Mouse (Mus musculus): ENCODE data around the gene Odaph. TPM values are rescaled to one million over a fixed set of nuclear protein-coding genes. Genes with fewer than 3 reads are reported as not detected.
"Not testable (repeated sequence)": the region's sequence is repeated elsewhere in the genome, so short reads cannot be mapped to it uniquely, and the experiment has no call there.

Gene Odaph
- not detected in 2 replicates for polyA plus RNA-seq (2016; fragmentation: Nextera tagmentation; extraction: Ambion mirVana)

DNA sequence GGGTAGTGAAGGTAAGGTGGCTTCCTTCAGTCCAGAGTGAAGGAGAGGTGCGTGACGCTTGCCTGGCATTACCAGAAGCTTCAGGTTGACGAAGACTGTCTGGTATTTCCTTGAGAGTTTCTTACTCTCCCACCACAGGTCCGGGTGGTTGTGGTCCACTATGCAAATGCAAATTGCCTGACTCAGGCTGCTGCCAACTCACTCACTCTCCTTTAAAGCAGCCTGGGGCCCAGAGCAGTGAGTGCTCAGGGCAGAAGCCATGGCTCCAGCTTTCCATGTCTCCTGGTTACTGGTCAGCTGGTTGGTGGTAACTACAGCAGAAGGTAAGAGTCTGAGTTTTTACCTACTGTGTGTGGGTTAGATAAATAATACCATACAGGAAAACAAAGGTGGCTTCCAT is at the start of gene Odaph:
Gene Odaph, plus strand, starts transcription at position 240 of the 400 bp plus-strand sequence.
- Histone ChIP-seq H3K4me1 (no peaks in the 10 kb centered on the region), H3K4me2 (replicated peaks) (no peak within 1 kb of the TSS), H3K36me3 (no peaks in the 10 kb centered on the region), H3K27me3 (no peaks in the 10 kb centered on the region), H3K27ac (no peak within 1 kb of the TSS), H3K9me3 (replicated peaks) (no peaks in the 10 kb centered on the region), H3K4me3 (no peak within 1 kb of the TSS), H3K9ac (no peak within 1 kb of the TSS)
- WGBS: 64% methylated on average over 4 of the region's 4 CpGs
- no peak for ATAC-seq (ENCODE audit: low FRiP score)

DNA sequence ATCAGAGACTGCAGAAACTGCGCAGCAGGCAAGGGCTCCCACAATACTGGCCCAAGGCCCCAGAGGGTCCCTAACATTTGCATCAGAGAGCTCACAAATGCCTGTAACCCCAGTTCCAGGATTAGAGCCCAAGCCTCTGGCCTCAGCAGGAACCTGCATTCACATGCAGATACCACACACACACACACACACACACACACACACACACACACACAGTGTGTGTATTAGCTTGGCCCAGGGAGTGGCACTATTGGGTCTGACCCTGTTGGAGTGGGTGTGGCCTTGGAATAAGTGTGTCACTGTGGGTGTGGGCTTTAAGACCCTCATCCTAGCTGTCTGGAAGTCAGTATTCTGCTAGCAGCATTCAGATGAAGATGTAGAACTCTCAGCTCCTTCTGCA is 41.7 kb upstream of the Odaph start:
- not testable (repeated sequence) for H3K9me3 ChIP-seq (replicated peaks); H3K4me1 ChIP-seq; H3K4me3 ChIP-seq; H3K27me3 ChIP-seq; H3K9ac ChIP-seq; H3K4me2 ChIP-seq (replicated peaks); H3K27ac ChIP-seq
- 0 out of 2 replicates have a peak, but pooled peaks have one; percentile 22 for ATAC-seq (ENCODE audit: low FRiP score)
- 62% methylated on average over 1 of the region's 1 CpGs for WGBS
- H3K36me3 ChIP-seq: peaks cover 28% of the 10 kb centered on the region

DNA sequence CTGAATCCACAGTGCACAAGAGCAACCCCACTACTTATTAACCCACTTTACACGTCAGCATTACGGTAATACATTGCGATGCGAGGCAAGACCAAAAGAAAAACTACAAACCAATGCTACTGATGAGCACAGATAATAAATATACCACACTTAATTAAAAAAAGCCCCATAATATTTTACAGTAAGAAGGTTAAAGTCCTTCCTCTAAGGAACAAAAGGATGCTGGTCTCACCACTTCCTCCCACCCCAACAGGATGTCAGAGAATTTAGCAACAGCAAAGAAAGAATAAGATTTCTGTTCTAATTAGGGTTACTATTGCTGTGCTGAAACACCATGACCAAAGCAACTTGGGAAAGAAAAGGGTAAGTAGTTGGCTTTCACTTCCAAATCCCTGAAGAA is 40.3 kb upstream of the Odaph start:
- Histone ChIP-seq H3K4me1 (no peaks in the 10 kb centered on the region), H3K4me3 (no peak overlapping the region), H3K27ac (no peak overlapping the region), H3K27me3 (no peaks in the 10 kb centered on the region), H3K9ac (no peak overlapping the region), H3K9me3 (replicated peaks) (no peaks in the 10 kb centered on the region), H3K36me3 (peaks cover 35% of the 10 kb centered on the region), H3K4me2 (replicated peaks) (no peak overlapping the region)
- WGBS: 98% methylated on average over 4 of the region's 4 CpGs
- no peak for ATAC-seq (ENCODE audit: low FRiP score)

DNA sequence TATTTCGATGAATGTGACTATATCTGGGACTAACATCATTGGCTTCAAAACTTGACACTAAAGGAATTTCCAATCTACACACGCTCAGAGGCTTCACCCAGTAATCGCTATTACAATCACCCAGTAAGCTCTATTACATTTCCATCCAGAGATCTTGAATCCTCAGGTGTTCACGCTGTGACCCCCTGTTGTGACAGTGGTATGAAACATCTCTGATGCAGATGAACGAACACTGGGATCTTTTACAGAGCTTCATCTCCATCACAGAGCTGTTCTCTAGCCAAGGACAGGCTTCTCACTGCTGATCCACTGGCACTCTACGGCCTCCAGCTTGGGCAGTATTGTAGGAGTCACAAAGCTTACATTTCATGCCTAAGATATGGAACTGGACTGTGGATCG is 37.8 kb upstream of the Odaph start:
- 91% methylated on average over 7 of the region's 7 CpGs for WGBS
- no peak overlapping the region for H3K27ac ChIP-seq
- no peaks in the 10 kb centered on the region for H3K27me3 ChIP-seq
- H3K4me3 ChIP-seq: no peak overlapping the region
- no peak overlapping the region for H3K4me2 ChIP-seq (replicated peaks)
- H3K36me3 ChIP-seq: peaks cover 45% of the 10 kb centered on the region
- no peaks in the 10 kb centered on the region for H3K9me3 ChIP-seq (replicated peaks)
- no peak for ATAC-seq (ENCODE audit: low FRiP score)
- H3K9ac ChIP-seq: no peak overlapping the region
- no peaks in the 10 kb centered on the region for H3K4me1 ChIP-seq

DNA sequence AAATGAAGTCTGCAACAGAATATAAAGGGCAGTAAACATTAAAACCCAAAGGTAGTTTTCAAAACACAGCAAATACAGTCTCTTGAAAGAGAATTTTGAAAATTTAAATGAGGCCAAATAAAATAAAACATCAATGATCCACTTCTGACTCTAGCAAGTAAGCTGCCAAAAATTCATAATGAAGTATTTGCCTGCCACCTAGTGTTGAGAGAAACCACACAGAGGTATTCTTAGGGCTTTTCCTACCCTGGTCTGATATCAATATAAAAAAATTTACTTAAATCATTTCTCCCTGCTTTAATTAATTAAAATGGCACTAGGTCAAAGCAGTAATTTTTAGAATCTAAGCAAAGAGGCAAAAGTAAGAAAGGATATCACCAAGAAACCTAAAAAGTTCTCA is 35.9 kb upstream of the Odaph start:
- H3K9ac ChIP-seq: no peak overlapping the region
- H3K36me3 ChIP-seq: peaks cover 47% of the 10 kb centered on the region
- H3K4me3 ChIP-seq: no peak overlapping the region
- no peak for ATAC-seq (ENCODE audit: low FRiP score)
- H3K4me1 ChIP-seq: no peaks in the 10 kb centered on the region
- H3K4me2 ChIP-seq (replicated peaks): no peak overlapping the region
- no peaks in the 10 kb centered on the region for H3K9me3 ChIP-seq (replicated peaks)
- H3K27ac ChIP-seq: no peak overlapping the region
- H3K27me3 ChIP-seq: no peaks in the 10 kb centered on the region

DNA sequence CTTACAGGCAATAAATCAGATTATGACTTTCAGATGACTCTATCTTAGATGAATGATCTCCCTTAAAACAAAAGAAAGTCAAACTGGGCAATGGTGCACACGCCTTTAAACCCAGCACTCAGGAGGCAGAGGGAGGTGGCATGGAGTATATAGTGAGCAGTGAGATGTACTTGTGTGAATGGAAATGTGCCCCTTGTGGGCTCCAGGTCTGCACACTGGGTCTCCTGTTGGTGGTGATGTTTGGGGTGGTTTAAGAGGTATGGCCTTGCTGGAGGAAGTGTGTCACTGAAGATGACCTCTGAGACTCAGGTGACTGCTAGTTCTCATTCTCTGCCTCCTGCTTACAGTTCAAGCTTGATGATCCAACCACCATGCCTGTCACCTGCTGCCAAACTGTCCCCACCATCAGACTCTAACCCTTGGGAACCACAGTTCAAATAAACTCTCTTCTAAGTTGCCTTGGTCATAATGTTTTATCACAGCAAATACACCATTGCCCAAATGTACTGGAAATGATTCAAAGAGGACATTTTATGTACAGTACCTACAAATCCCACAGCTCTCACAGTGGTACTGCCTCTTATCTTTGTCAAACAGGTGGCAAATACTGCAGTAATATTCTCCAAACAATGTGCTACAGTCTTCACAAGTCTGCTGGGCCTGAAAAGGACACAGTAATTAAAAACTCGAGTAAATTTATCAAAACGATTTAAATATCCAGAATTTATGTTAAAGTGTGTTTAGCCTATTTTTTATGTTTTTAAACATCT is 30.1 kb upstream of the Odaph start:
- Histone ChIP-seq H3K27me3 (no peaks in the 10 kb centered on the region), H3K4me1 (peaks cover 17% of the 10 kb centered on the region), H3K9me3 (replicated peaks) (no peaks in the 10 kb centered on the region), H3K27ac (no peak overlapping the region), H3K36me3 (peaks cover 24% of the 10 kb centered on the region), H3K4me3 (no peak overlapping the region), H3K9ac (no peak overlapping the region), H3K4me2 (replicated peaks) (no peak overlapping the region)
- no peak for ATAC-seq (ENCODE audit: low FRiP score)
- WGBS: 90% methylated on average over 3 of the region's 3 CpGs

DNA sequence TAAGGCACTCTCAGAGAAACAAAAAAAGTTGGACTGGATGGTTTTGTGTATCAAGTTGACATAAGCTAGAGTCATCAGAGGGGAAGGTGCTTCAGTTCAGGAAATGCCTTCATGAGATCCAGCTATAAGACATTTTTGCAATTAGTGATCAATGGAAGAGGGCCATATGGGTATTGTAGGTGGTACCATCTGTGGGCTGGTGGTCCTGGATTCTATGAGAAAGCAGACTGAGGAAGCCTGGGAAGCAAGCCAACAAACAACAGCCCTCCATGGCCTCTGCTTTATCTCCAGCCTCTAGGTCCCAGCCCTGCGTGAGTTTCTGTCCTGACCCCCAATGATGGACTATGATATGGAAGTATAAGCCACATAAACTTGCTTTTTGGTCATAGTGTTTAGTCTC is 28.2 kb upstream of the Odaph start:
- no peaks in the 10 kb centered on the region for H3K9me3 ChIP-seq (replicated peaks)
- WGBS: 100% methylated on average over 1 of the region's 1 CpGs
- no peak overlapping the region for H3K9ac ChIP-seq
- H3K4me3 ChIP-seq: no peak overlapping the region
- H3K27me3 ChIP-seq: no peaks in the 10 kb centered on the region
- peaks cover 17% of the 10 kb centered on the region for H3K4me1 ChIP-seq
- no peak for ATAC-seq (ENCODE audit: low FRiP score)
- H3K27ac ChIP-seq: no peak overlapping the region
- peaks cover 14% of the 10 kb centered on the region for H3K36me3 ChIP-seq
- no peak overlapping the region for H3K4me2 ChIP-seq (replicated peaks)

DNA sequence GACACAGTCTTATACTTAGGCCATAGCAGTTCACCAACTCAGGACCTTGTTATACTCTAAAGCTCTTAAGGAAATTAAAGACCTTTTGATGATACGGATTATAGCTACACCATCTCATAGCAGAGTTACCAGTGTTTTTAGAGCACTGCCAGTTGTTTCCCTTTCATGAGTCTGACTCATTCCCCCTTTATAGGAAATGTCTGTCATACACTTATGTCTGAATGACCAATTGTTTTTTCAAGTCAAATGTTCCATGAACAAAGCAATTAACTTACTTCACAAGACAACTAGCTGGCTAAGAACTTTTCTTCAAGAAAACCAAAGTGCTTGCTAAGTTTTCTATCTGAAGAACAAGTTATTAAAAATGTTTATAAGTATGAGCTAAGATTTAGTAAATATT is 27.3 kb upstream of the Odaph start:
- Histone ChIP-seq H3K4me1 (peaks cover 17% of the 10 kb centered on the region), H3K27ac (no peak overlapping the region), H3K9ac (no peak overlapping the region), H3K27me3 (no peaks in the 10 kb centered on the region), H3K9me3 (replicated peaks) (no peaks in the 10 kb centered on the region), H3K4me2 (replicated peaks) (no peak overlapping the region), H3K36me3 (peaks cover 14% of the 10 kb centered on the region), H3K4me3 (no peak overlapping the region)
- no peak for ATAC-seq (ENCODE audit: low FRiP score)
- WGBS: 93% methylated on average over 1 of the region's 1 CpGs

DNA sequence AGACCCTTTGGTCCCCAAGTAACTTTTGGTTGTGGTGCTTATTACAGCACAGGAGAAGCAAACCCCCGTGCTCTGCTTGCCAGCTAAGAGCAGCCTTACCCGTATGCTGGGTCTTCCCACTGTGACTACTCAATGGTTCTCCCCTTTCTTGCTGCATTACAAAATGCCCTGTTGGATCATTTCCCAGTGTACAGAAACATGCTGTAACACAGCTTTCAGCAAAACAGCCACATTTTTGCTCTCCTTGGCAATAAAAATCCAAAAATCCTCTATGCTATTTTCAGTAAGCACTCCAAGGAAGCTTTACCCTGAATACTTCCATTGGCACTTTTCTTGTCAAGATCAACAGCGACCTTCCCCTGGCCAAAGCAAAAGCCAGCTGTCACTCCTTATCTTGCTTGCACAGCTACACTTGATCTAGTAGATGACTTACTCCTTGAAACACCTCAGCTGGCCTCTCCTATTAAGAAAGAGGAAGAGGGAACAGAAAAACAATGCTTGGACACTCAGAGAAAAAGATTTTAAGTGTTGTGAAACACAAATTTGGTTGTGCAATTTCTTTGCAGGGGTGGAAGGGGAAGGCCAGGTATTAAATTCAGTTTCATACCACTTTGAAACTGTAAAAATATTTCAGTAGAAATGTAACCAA is 26.5 kb upstream of the Odaph start:
- Histone ChIP-seq H3K4me1 (peaks cover 17% of the 10 kb centered on the region), H3K9ac (peak overlapping the region; percentile 49), H3K27me3 (no peaks in the 10 kb centered on the region), H3K4me2 (replicated peaks) (peak overlapping the region; percentile 56; the same call in 1 of the 2 replicates), H3K4me3 (no peak overlapping the region), H3K36me3 (peaks cover 11% of the 10 kb centered on the region), H3K27ac (no peak overlapping the region), H3K9me3 (replicated peaks) (no peaks in the 10 kb centered on the region)
- ATAC-seq (ENCODE audit: low FRiP score): no peak
- 73% methylated on average over 3 of the region's 3 CpGs for WGBS

DNA sequence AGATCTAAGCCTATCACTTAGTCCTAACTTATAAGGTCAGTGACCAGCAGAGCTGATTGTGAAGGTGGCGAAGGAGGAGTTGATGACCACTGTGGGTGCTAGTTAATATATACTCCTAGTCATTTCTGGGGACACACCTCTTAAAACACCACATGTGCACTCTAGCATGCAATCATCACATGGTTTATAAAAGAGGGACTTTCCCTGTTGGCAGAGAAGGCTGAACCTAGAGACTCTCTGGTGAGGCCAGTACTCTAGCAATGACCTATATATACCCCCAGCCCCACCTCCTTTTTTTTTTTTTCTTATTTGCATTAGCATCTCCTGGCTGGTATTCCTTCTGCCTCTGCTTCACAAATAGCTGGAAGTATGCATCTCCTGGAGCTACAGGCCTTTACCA is 25.9 kb upstream of the Odaph start:
- Histone ChIP-seq H3K4me3 (peak overlapping the region; percentile 72; the same call in 1 of the 2 replicates), H3K27ac (no peak overlapping the region), H3K4me2 (replicated peaks) (peak overlapping the region; percentile 56), H3K36me3 (peaks cover 9% of the 10 kb centered on the region), H3K9ac (peak overlapping the region; percentile 80; the same call in 1 of the 2 replicates), H3K9me3 (replicated peaks) (no peaks in the 10 kb centered on the region), H3K27me3 (no peaks in the 10 kb centered on the region), H3K4me1 (peaks cover 17% of the 10 kb centered on the region)
- no peak for ATAC-seq (ENCODE audit: low FRiP score)
- 89% methylated on average over 1 of the region's 1 CpGs for WGBS

DNA sequence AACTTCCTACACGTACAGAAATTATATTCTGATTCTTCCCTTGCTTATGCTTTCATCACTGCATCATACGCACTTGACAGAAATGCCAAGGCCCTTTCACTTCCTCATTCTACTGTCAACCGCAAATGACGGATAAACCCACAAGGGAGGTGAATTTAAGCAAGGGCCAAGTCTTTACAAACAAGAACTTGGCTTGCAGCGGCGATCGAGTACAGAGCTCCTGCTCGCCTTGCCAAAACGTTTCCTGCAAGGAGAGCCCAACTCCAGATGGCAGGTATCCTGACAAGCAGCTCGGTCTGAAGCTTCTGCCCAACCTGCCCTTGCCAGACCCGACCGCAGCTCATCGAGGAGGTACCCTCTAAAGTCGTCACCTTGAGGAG is 25.0 kb upstream of the Odaph start:
- no peak for ATAC-seq (ENCODE audit: low FRiP score)
- no peaks in the 10 kb centered on the region for H3K27me3 ChIP-seq
- peak overlapping the region; percentile 80 for H3K9ac ChIP-seq
- H3K9me3 ChIP-seq (replicated peaks): no peaks in the 10 kb centered on the region
- WGBS: under 1% methylated on average over 14 of the region's 14 CpGs
- peak overlapping the region; percentile 72 for H3K4me3 ChIP-seq
- peak overlapping the region; percentile 56 for H3K4me2 ChIP-seq (replicated peaks)
- peaks cover 5% of the 10 kb centered on the region for H3K36me3 ChIP-seq
- H3K27ac ChIP-seq: peak overlapping the region; percentile 99
- peaks cover 17% of the 10 kb centered on the region for H3K4me1 ChIP-seq

DNA sequence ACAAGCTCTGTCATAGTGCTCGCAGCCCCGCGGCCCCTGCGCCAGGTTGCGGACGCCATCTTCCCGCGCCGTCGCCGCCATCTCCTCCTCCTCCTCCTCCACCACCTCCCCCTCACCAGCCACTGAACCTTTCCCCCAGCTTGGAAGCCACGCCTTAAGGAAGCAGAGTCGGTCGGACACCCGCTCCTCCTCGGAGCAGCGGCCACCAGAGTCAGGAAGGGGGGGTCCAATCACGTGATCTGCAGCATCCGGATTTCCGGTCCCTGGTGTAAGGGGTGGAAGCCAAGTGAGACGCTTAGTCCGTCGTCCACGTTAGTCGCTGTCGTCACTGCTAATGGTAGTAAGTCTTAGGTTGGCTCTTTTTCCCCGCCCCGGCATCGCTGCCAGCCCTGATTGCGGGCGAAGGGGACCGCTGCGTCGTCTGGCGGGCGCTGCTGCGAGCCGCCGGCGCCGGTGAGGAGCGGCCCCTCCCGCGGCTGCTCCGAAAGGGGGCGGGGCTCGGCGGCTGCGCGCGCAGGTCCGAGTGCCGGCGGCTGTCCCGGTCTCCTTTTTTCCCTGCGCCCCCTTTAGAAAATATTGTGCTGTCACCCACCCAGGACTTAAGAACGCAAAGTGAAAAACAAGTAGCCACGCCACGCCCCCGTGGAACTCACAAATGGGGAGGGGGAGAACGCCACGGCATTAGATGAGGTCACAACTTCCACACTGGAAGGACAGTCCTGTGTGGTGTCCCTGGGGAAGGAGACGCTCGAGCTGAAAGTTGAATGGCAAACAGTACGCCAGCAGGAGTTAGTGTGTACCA is 24.4 kb upstream of the Odaph start, which contains the start of gene Rchy1:
Gene Rchy1, minus strand, starts transcription at position 430 of the 802 bp plus-strand sequence.
- Histone ChIP-seq H3K9ac (peak within 1 kb of the TSS; percentile 80), H3K9me3 (replicated peaks) (no peaks in the 10 kb centered on the region), H3K4me3 (peak within 1 kb of the TSS; percentile 72), H3K27me3 (no peaks in the 10 kb centered on the region), H3K4me2 (replicated peaks) (peak within 1 kb of the TSS; percentile 56), H3K27ac (peak within 1 kb of the TSS; percentile 99), H3K4me1 (peaks cover 17% of the 10 kb centered on the region), H3K36me3 (peaks cover under 1% of the 10 kb centered on the region; the same call in 1 of the 2 replicates)
- peak; percentile 99 for ATAC-seq (ENCODE audit: low FRiP score)
- under 1% methylated on average over 64 of the region's 65 CpGs for WGBS

Measured in hindbrain, embryonic 12.5 days (tissue).